Mouse (Mus musculus): Measurements from ENCODE around the gene Smo. TPM values are rescaled to one million over a fixed set of nuclear protein-coding genes. Genes with fewer than 3 reads are reported as not detected.
"Not testable (repeated sequence)": the region's sequence is repeated elsewhere in the genome, so short reads cannot be mapped to it uniquely, and the experiment has no call there.

The Smo gene
- polyA plus RNA-seq, 1 experiment from 2014 or later, result 23.6 TPM

GRCm38 (mm10) chr6:29751466-29752152, 16.3 kb downstream of the Smo start:
- peaks cover 12% of the 10 kb centered on the region for H3K9me3 ChIP-seq (replicated peaks; ENCODE audit: control insufficient read depth, low read length)
- H3K27ac ChIP-seq (ENCODE audit: low read length), result no peak overlapping the region
- no peaks in the 10 kb centered on the region for H3K27me3 ChIP-seq (ENCODE audit: control insufficient read depth, insufficient read depth, low read length)
- WGBS, result 87% methylated on average over 3 of the region's 3 CpGs
- H3K4me1 ChIP-seq (ENCODE audit: control insufficient read depth, insufficient read depth, low read length), result no peaks in the 10 kb centered on the region
- no peak for ATAC-seq (ENCODE audit: insufficient read depth, low FRiP score)
- H3K4me3 ChIP-seq (replicated peaks; ENCODE audit: low read length), result no peak overlapping the region
- no peaks in the 10 kb centered on the region for H3K36me3 ChIP-seq (ENCODE audit: control insufficient read depth, insufficient read depth, low read length)
- H3K9ac ChIP-seq (ENCODE audit: low read length), result no peak overlapping the region
- no peak overlapping the region for H3K4me2 ChIP-seq (ENCODE audit: low read depth, low read length)

- no peak overlapping the region for H3K4me2 ChIP-seq (ENCODE audit: low read depth, low read length)
- H3K27ac ChIP-seq (ENCODE audit: low read length), result no peak overlapping the region
- H3K36me3 ChIP-seq (ENCODE audit: control insufficient read depth, insufficient read depth, low read length), result 0 out of 2 replicates have a peak, but pooled peaks cover 2% of the 10 kb centered on the region
- H3K4me3 ChIP-seq (replicated peaks; ENCODE audit: low read length), result no peak overlapping the region
- ATAC-seq (ENCODE audit: insufficient read depth, low FRiP score), result no peak
- H3K4me1 ChIP-seq (ENCODE audit: control insufficient read depth, insufficient read depth, low read length), result no peaks in the 10 kb centered on the region
- H3K27me3 ChIP-seq (ENCODE audit: control insufficient read depth, insufficient read depth, low read length), result no peaks in the 10 kb centered on the region
- WGBS, result 92% methylated on average over 11 of the region's 11 CpGs
- H3K9ac ChIP-seq (ENCODE audit: low read length), result no peak overlapping the region
- peaks cover 5% of the 10 kb centered on the region for H3K9me3 ChIP-seq (replicated peaks; ENCODE audit: control insufficient read depth, low read length)
Observed at GRCm38 (mm10) chr6:29753336-29753735, 18.0 kb downstream of the Smo start.

- Histone ChIP-seq H3K9ac (ENCODE audit: low read length) (no peak overlapping the region), H3K36me3 (ENCODE audit: control insufficient read depth, insufficient read depth, low read length) (peaks cover 5% of the 10 kb centered on the region; the same call in 1 of the 2 replicates), H3K4me3 (replicated peaks; ENCODE audit: low read length) (no peak overlapping the region), H3K4me2 (ENCODE audit: low read depth, low read length) (no peak overlapping the region), H3K9me3 (replicated peaks; ENCODE audit: control insufficient read depth, low read length) (no peaks in the 10 kb centered on the region), H3K27ac (ENCODE audit: low read length) (no peak overlapping the region), H3K27me3 (ENCODE audit: control insufficient read depth, insufficient read depth, low read length) (no peaks in the 10 kb centered on the region), H3K4me1 (ENCODE audit: control insufficient read depth, insufficient read depth, low read length) (no peaks in the 10 kb centered on the region)
- WGBS, result 81% methylated on average over 5 of the region's 5 CpGs
- no peak for ATAC-seq (ENCODE audit: insufficient read depth, low FRiP score)
Observed at GRCm38 (mm10) chr6:29756001-29756400, 20.7 kb downstream of the Smo start.

- no peaks in the 10 kb centered on the region for H3K27me3 ChIP-seq (ENCODE audit: control insufficient read depth, insufficient read depth, low read length)
- H3K27ac ChIP-seq (ENCODE audit: low read length), result no peak overlapping the region
Observed at GRCm38 (mm10) chr6:29756476-29756875, 21.2 kb downstream of the Smo start.

DNA sequence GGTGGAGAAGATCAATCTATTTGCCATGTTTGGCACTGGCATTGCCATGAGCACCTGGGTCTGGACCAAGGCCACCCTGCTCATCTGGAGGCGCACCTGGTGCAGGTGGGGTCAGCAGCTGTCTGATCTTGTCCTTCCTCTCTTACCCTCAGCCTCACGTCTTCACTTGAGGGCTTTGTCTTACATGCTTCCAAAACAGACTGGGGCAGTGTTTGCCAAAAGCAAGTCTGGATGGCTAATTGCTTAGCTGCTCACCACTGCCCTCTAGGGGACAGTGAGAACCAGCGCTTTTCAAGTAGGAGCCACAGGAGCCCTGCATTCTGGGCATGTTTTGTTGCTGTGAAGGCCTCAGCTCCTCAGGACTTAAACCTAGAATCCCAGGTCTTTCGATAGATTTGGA, 23.1 kb downstream of the Smo start:
- H3K36me3 ChIP-seq (ENCODE audit: control insufficient read depth, insufficient read depth, low read length), result peaks cover 5% of the 10 kb centered on the region; the same call in 1 of the 2 replicates
- no peak overlapping the region for H3K27ac ChIP-seq (ENCODE audit: low read length)
- H3K9ac ChIP-seq (ENCODE audit: low read length), result no peak overlapping the region
- H3K4me3 ChIP-seq (replicated peaks; ENCODE audit: low read length), result no peak overlapping the region
- WGBS, result 37% methylated on average over 4 of the region's 4 CpGs
- no peaks in the 10 kb centered on the region for H3K4me1 ChIP-seq (ENCODE audit: control insufficient read depth, insufficient read depth, low read length)
- no peaks in the 10 kb centered on the region for H3K9me3 ChIP-seq (replicated peaks; ENCODE audit: control insufficient read depth, low read length)
- H3K4me2 ChIP-seq (ENCODE audit: low read depth, low read length), result no peak overlapping the region
- peak; percentile 44; the same call in 1 of the 2 replicates for ATAC-seq (ENCODE audit: insufficient read depth, low FRiP score)
- H3K27me3 ChIP-seq (ENCODE audit: control insufficient read depth, insufficient read depth, low read length), result no peaks in the 10 kb centered on the region

More at GRCm38 (mm10) chr6:29756476-29756875, 21.2 kb downstream of the Smo start:
- WGBS, result 87% methylated on average over 4 of the region's 4 CpGs
- Histone ChIP-seq H3K4me1 (ENCODE audit: control insufficient read depth, insufficient read depth, low read length) (no peaks in the 10 kb centered on the region), H3K4me2 (ENCODE audit: low read depth, low read length) (no peak overlapping the region), H3K9ac (ENCODE audit: low read length) (no peak overlapping the region), H3K36me3 (ENCODE audit: control insufficient read depth, insufficient read depth, low read length) (peaks cover 5% of the 10 kb centered on the region; the same call in 1 of the 2 replicates), H3K9me3 (replicated peaks; ENCODE audit: control insufficient read depth, low read length) (no peaks in the 10 kb centered on the region), H3K4me3 (replicated peaks; ENCODE audit: low read length) (no peak overlapping the region)
- no peak for ATAC-seq (ENCODE audit: insufficient read depth, low FRiP score)

GRCm38 (mm10) chr6:29759012-29759679, 23.8 kb downstream of the Smo start:
- H3K9me3 ChIP-seq (replicated peaks; ENCODE audit: control insufficient read depth, low read length), result no peaks in the 10 kb centered on the region
- no peaks in the 10 kb centered on the region for H3K4me1 ChIP-seq (ENCODE audit: control insufficient read depth, insufficient read depth, low read length)
- no peaks in the 10 kb centered on the region for H3K27me3 ChIP-seq (ENCODE audit: control insufficient read depth, insufficient read depth, low read length)
- no peak overlapping the region for H3K9ac ChIP-seq (ENCODE audit: low read length)
- 84% methylated on average over 13 of the region's 13 CpGs for WGBS
- no peak overlapping the region for H3K4me3 ChIP-seq (replicated peaks; ENCODE audit: low read length)
- no peak; the same call in 1 of the 2 replicates for ATAC-seq (ENCODE audit: insufficient read depth, low FRiP score)
- H3K4me2 ChIP-seq (ENCODE audit: low read depth, low read length), result no peak overlapping the region
- peaks cover 5% of the 10 kb centered on the region; the same call in 1 of the 2 replicates for H3K36me3 ChIP-seq (ENCODE audit: control insufficient read depth, insufficient read depth, low read length)
- no peak overlapping the region for H3K27ac ChIP-seq (ENCODE audit: low read length)

DNA sequence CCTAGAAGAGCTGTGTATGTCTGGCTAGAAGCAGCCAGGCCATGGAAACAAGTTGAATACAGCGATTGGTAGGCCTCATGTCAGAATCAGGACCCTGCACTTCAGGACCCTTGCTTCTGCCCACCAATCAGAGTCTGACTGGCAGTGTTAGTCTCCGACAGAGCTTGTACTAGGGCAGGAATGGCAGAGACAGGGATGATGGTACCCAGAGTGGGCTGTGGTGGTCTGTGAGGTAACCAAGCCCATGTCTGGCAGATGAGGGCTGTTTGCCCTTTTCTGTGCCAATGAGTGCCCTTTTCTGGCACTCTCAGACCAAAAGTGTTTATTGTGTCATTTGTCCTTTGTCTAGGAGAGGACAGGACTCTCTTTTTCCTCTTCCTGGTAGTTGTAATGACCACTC, 25.1 kb downstream of the Smo start:
- not testable (repeated sequence) for H3K4me1 ChIP-seq (ENCODE audit: control insufficient read depth, insufficient read depth, low read length); H3K36me3 ChIP-seq (ENCODE audit: control insufficient read depth, insufficient read depth, low read length); H3K9ac ChIP-seq (ENCODE audit: low read length); H3K27ac ChIP-seq (ENCODE audit: low read length); ATAC-seq (ENCODE audit: insufficient read depth, low FRiP score); H3K4me2 ChIP-seq (ENCODE audit: low read depth, low read length); H3K4me3 ChIP-seq (replicated peaks; ENCODE audit: low read length); H3K9me3 ChIP-seq (replicated peaks; ENCODE audit: control insufficient read depth, low read length); H3K27me3 ChIP-seq (ENCODE audit: control insufficient read depth, insufficient read depth, low read length)
- 100% methylated on average over 2 of the region's 2 CpGs for WGBS

DNA sequence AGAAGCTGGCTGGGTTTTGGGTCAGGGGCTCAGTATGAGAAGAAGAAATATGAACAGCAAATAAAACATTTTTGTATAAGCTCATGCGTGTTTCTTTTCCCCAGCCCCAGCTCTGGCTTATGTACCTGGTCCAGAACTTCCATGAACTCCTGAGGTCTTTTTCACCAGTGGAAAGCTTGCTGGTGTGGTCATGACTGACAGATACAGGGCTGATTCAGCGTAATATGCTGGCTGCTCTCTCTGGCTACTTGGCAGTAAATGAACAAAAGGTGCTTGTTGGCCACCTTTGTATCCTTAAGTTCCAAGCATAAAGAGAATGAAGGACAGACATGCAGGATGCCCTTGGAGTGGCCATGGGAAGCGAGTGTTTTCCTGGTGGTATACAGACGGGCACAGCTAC, 26.0 kb downstream of the Smo start:
- no peak for ATAC-seq (ENCODE audit: insufficient read depth, low FRiP score)
- 86% methylated on average over 4 of the region's 4 CpGs for WGBS
- H3K9ac ChIP-seq (ENCODE audit: low read length), result no peak overlapping the region
- H3K9me3 ChIP-seq (replicated peaks; ENCODE audit: control insufficient read depth, low read length), result no peaks in the 10 kb centered on the region
- H3K27me3 ChIP-seq (ENCODE audit: control insufficient read depth, insufficient read depth, low read length), result no peaks in the 10 kb centered on the region
- peaks cover 5% of the 10 kb centered on the region; the same call in 1 of the 2 replicates for H3K36me3 ChIP-seq (ENCODE audit: control insufficient read depth, insufficient read depth, low read length)
- no peak overlapping the region for H3K4me3 ChIP-seq (replicated peaks; ENCODE audit: low read length)
- no peaks in the 10 kb centered on the region for H3K4me1 ChIP-seq (ENCODE audit: control insufficient read depth, insufficient read depth, low read length)
- no peak overlapping the region for H3K4me2 ChIP-seq (ENCODE audit: low read depth, low read length)
- no peak overlapping the region for H3K27ac ChIP-seq (ENCODE audit: low read length)

GRCm38 (mm10) chr6:29762524-29762923, 27.2 kb downstream of the Smo start:
- Histone ChIP-seq H3K27ac (ENCODE audit: low read length) (no peak overlapping the region), H3K27me3 (ENCODE audit: control insufficient read depth, insufficient read depth, low read length) (no peaks in the 10 kb centered on the region), H3K36me3 (ENCODE audit: control insufficient read depth, insufficient read depth, low read length) (peaks cover 5% of the 10 kb centered on the region; the same call in 1 of the 2 replicates), H3K9me3 (replicated peaks; ENCODE audit: control insufficient read depth, low read length) (no peaks in the 10 kb centered on the region), H3K9ac (ENCODE audit: low read length) (no peak overlapping the region), H3K4me1 (ENCODE audit: control insufficient read depth, insufficient read depth, low read length) (no peaks in the 10 kb centered on the region), H3K4me2 (ENCODE audit: low read depth, low read length) (no peak overlapping the region), H3K4me3 (replicated peaks; ENCODE audit: low read length) (no peak overlapping the region)
- WGBS, result 49% methylated on average over 4 of the region's 4 CpGs
- no peak for ATAC-seq (ENCODE audit: insufficient read depth, low FRiP score)
